Mouse (Mus musculus) cerebellum, adult 9-10 months (tissue): ENCODE results near the gene Olfr692.

Experiments
- DNase-seq: peaks from one replicate; pipeline ENCODE4 v3.0.0; 2022

Gene Olfr692

DNA sequence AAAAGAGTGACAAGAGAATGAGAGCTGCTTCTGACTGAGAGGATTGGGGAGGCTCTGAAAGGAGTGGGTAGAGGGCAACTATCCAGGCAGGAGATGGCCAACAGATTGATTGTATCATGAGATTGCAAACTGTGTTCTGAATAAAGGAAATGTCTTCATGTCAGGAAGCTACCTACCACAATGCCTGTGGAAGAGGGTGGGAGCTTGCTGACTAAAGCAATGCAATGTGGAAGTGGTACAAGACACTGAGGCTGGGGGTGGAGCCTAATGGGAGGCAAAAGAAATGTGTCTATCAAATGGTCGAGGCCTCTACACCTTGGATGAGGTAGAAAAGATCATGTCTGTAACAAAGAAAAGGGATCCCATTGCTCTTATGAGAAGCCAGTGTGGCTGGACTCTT lies 38.3 kb downstream of the Olfr692 start:
- no peak for DNase-seq

DNA sequence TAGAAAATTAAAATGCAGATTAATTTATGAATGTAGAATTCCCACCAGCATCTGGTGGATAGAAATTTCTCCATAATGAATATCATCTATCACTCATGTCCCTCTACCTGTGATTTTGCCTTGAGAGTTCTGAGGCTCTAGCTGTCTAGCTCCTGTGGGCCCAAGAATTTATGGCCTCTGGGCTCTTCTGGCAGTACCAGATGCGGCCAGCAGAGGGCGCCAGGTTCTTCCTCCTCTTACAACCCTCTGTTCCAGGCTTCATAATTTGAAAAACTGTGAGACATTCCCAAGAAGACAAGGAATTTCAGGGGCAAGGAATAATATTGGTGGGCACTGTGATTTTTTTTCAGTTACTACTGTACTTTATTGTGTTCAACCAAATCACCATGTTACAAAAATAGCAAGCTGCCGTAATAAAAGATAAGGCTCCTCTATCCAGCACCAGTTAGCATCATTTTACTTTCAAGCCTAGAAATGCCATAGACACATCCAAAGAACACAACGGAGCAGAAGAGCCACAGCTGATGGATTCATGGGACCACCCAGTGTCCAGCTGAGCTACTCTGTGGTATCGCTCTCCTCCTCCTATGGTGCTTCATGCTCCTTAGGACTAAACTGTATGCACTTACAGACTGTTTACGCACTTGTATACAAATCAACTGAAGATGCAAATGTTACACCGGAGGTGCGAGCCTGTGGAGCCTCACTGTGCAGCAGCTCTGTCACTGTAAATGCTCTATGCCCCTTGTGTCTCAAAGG lies 44.0 kb downstream of the Olfr692 start:
- DNase-seq = peak; percentile 79

DNA sequence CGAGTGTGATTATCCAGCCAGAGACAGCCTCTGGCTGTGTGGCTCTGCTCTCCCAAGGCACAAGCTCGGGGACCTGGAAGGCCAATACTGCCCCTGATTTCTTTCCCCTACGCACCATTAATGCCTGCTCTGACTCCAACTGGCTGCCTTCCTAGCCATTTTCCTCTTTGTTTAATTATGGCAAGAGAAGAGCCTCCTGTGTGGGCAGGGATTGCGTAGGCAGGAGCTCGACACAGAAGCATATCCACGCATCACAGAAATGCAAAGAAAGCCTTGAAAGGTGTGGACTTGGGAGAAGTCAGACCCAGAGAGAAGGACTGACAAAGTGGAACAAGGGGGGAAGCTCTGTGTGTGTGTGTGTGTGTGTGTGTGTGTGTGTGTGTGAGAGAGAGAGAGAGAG lies 46.4 kb downstream of the Olfr692 start:
- DNase-seq = no peak

DNA sequence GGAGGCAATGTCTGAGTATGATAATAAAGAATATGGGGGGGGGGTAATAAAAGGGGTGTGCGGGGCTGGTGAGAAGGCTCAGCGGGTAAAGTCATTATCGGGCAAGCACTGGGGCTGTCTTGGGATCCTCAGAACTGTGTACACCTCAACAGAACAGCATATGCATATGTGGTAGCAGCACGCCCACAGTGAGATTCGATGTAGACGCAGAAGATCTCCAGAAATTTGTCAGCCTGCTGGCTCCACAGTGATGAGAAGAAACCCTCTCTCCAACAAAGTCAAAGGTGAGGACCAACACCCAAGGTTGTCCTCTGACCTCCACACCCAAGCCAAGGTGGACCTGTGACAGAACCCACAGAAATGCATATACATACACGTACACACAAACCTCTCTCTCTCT lies 48.5 kb downstream of the Olfr692 start:
- no peak for DNase-seq

DNA sequence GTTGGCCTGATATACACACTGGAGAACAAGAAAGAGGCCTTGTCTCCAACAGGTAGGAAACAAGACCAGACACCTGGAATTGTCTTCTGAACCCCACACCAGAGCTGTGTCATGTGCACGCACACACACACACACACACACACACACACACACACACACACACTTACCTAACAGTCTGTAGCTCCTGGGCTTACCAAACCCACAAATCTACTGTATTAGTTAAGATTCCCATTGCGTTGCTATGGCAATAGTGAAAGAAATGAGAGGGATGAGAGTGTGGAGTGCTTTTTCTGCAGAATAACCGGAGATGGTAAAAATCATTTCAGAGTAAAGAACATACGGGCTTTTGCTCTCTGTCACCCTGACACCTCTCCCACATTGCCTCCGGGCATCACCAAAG lies 50.1 kb downstream of the Olfr692 start:
- DNase-seq = no peak
